Mouse (Mus musculus): Measurements from ENCODE around the gene Zfp784.

DNA sequence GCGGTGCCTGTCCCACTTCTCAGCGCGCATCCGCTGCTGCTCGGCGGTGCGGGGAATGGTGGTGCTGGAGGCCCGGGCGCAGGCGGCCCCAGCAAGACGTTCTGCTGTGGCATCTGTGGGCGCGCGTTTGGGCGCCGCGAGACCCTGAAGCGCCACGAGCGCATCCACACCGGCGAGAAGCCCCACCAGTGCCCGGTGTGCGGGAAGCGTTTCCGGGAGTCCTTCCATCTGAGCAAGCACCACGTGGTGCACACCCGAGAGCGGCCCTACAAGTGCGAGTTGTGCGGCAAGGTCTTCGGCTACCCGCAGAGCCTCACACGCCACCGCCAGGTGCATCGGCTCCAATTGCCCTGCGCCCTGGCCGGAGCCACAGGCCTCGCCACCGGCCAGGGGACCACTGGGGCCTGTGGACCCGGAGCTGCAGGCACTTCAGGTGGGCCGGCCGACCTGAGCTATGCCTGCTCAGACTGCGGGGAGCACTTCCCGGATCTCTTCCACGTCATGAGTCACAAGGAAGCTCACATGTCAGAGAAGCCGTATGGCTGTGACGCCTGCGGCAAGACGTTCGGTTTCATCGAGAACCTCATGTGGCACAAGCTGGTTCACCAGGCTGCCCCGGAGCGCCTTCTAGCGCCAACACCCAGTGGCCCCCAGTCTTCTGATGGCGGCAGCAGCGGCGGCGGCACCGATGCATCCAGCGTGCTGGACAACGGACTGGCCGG, 7.5 kb downstream of the Zfp784 start:
- TF ChIP-seq POLR2A (IDR thresholded peaks at IDR 0.05; ENCODE audit: low read depth, low read length), result no peak
- no peak for TF ChIP-seq CTCF (conservative IDR thresholded peaks at IDR 0.05; ENCODE audit: insufficient read depth, insufficient read length, low read depth, low read length)
